Mouse (Mus musculus): ENCODE results near the gene Ptprd. TPM values are rescaled to one million over a fixed set of nuclear protein-coding genes. Genes with fewer than 3 reads are reported as not detected.
A peak's percentile ranks its signal among the peaks of the same experiment; 100 is the strongest.

The Ptprd gene
- polyA plus RNA-seq, 1 experiment from 2014 or later = 0.32 TPM

GRCm38 (mm10) chr4:77004483-77004882, 1207.3 kb downstream of the Ptprd start:
- in situ Hi-C loops (cut with MboI; ENCODE audit: low pct_unique_long_range_greater_than_20kb) = no loop called here
- no peak for DNase-seq (ENCODE audit: low read depth, low spot score)
- no peak for TF ChIP-seq CTCF (IDR thresholded peaks at IDR 0.05)
- no peak for ATAC-seq
- POLR2A ChIA-PET = no interaction called here
- CTCF ChIA-PET = no interaction called here
- no peaks in the 10 kb centered on the region for H3K27me3 ChIP-seq

- no peak for DNase-seq (ENCODE audit: low read depth, low spot score)
Measured at GRCm38 (mm10) chr4:76996172-76996571, 1215.6 kb downstream of the Ptprd start.

GRCm38 (mm10) chr4:76989961-76990360, 1221.8 kb downstream of the Ptprd start:
- ATAC-seq = no peak
- ChIA-PET CTCF (no interaction called here), POLR2A (no interaction called here)

More at GRCm38 (mm10) chr4:76996172-76996571, 1215.6 kb downstream of the Ptprd start:
- TF ChIP-seq CTCF (IDR thresholded peaks at IDR 0.05) = no peak
- POLR2A ChIA-PET = no interaction called here
- in situ Hi-C loops (cut with MboI; ENCODE audit: low pct_unique_long_range_greater_than_20kb) = no loop called here
- no peaks in the 10 kb centered on the region for H3K27me3 ChIP-seq
- CTCF ChIA-PET = no interaction called here
- ATAC-seq = no peak

GRCm38 (mm10) chr4:76977056-76977809, 1234.5 kb downstream of the Ptprd start:
- DNase-seq (ENCODE audit: low read depth, low spot score) (no peak), ATAC-seq (no peak)
- ChIA-PET POLR2A (no interaction called here), CTCF (no interaction called here)
- in situ Hi-C loops (cut with MboI; ENCODE audit: low pct_unique_long_range_greater_than_20kb) = no loop called here
- H3K27me3 ChIP-seq = peaks cover 2% of the 10 kb centered on the region
- TF ChIP-seq CTCF (IDR thresholded peaks at IDR 0.05) = no peak

More at GRCm38 (mm10) chr4:76989961-76990360, 1221.8 kb downstream of the Ptprd start:
- no peak for TF ChIP-seq CTCF (IDR thresholded peaks at IDR 0.05)
- no peaks in the 10 kb centered on the region for H3K27me3 ChIP-seq
- in situ Hi-C loops (cut with MboI; ENCODE audit: low pct_unique_long_range_greater_than_20kb) = no loop called here
- DNase-seq (ENCODE audit: low read depth, low spot score) = no peak

- DNase-seq (ENCODE audit: low read depth, low spot score) (no peak), ATAC-seq (no peak)
- POLR2A ChIA-PET = no interaction called here
- CTCF ChIA-PET = no interaction called here
- TF ChIP-seq CTCF (IDR thresholded peaks at IDR 0.05) = peak; percentile 13
- H3K27me3 ChIP-seq = no peaks in the 10 kb centered on the region
- in situ Hi-C loops (cut with MboI; ENCODE audit: low pct_unique_long_range_greater_than_20kb) = no loop called here
Measured at GRCm38 (mm10) chr4:76948251-76948650, 1263.5 kb downstream of the Ptprd start.

- no peak for TF ChIP-seq CTCF (IDR thresholded peaks at IDR 0.05)
- ATAC-seq (no peak), DNase-seq (ENCODE audit: low read depth, low spot score) (no peak)
- no peaks in the 10 kb centered on the region for H3K27me3 ChIP-seq
- CTCF ChIA-PET = no interaction called here
- POLR2A ChIA-PET = no interaction called here
- in situ Hi-C loops (cut with MboI; ENCODE audit: low pct_unique_long_range_greater_than_20kb) = no loop called here
Measured at GRCm38 (mm10) chr4:76941382-76942360, 1270.1 kb downstream of the Ptprd start.

GRCm38 (mm10) chr4:76931559-76931958, 1280.2 kb downstream of the Ptprd start:
- ChIA-PET POLR2A (no interaction called here), CTCF (no interaction called here)
- TF ChIP-seq CTCF (IDR thresholded peaks at IDR 0.05) = no peak
- DNase-seq (ENCODE audit: low read depth, low spot score) = no peak
- H3K27me3 ChIP-seq = no peaks in the 10 kb centered on the region
- in situ Hi-C loops (cut with MboI; ENCODE audit: low pct_unique_long_range_greater_than_20kb) = no loop called here
- ATAC-seq = no peak

GRCm38 (mm10) chr4:76913532-76914150, 1298.1 kb downstream of the Ptprd start:
- POLR2A ChIA-PET = no interaction called here
- no peak for TF ChIP-seq CTCF (IDR thresholded peaks at IDR 0.05)
- in situ Hi-C loops (cut with MboI; ENCODE audit: low pct_unique_long_range_greater_than_20kb) = no loop called here
- ATAC-seq = no peak
- no peaks in the 10 kb centered on the region for H3K27me3 ChIP-seq
- no peak for DNase-seq (ENCODE audit: low read depth, low spot score)
- CTCF ChIA-PET = no interaction called here

- in situ Hi-C loops (cut with MboI; ENCODE audit: low pct_unique_long_range_greater_than_20kb) = no loop called here
- ChIA-PET POLR2A (no interaction called here), CTCF (interaction anchor here (1.2 kb wide), 1 partner anchor 11 kb away, joined by 3 read pairs; no protein-coding TSS in a partner anchor)
- no peaks in the 10 kb centered on the region for H3K27me3 ChIP-seq
- TF ChIP-seq CTCF (IDR thresholded peaks at IDR 0.05) = no peak
- ATAC-seq (no peak), DNase-seq (ENCODE audit: low read depth, low spot score) (no peak)
Measured at GRCm38 (mm10) chr4:76901692-76902091, 1310.1 kb downstream of the Ptprd start.

GRCm38 (mm10) chr4:76889669-76890068, 1322.1 kb downstream of the Ptprd start:
- no peak for TF ChIP-seq CTCF (IDR thresholded peaks at IDR 0.05)
- H3K27me3 ChIP-seq = no peaks in the 10 kb centered on the region
- CTCF ChIA-PET = interaction anchor here (1.1 kb wide), 1 partner anchor 12 kb away, joined by 3 read pairs; no protein-coding TSS in a partner anchor
- POLR2A ChIA-PET = no interaction called here
- DNase-seq (ENCODE audit: low read depth, low spot score) (no peak), ATAC-seq (no peak)
- in situ Hi-C loops (cut with MboI; ENCODE audit: low pct_unique_long_range_greater_than_20kb) = no loop called here
